Mouse (Mus musculus): ENCODE results near the gene Insig2. TPM values are rescaled to one million over a fixed set of nuclear protein-coding genes. Genes with fewer than 3 reads are reported as not detected.

Gene Insig2
- total RNA-seq, 2 experiments from 2014 or later = 33.9 to 37.3 TPM

- peak; percentile 87 to 92 for DNase-seq (ENCODE audit: low spot score in 2 of 2)
Measured at GRCm38 (mm10) chr1:121327344-121328192, 4.8 kb downstream of the Insig2 start.

DNA sequence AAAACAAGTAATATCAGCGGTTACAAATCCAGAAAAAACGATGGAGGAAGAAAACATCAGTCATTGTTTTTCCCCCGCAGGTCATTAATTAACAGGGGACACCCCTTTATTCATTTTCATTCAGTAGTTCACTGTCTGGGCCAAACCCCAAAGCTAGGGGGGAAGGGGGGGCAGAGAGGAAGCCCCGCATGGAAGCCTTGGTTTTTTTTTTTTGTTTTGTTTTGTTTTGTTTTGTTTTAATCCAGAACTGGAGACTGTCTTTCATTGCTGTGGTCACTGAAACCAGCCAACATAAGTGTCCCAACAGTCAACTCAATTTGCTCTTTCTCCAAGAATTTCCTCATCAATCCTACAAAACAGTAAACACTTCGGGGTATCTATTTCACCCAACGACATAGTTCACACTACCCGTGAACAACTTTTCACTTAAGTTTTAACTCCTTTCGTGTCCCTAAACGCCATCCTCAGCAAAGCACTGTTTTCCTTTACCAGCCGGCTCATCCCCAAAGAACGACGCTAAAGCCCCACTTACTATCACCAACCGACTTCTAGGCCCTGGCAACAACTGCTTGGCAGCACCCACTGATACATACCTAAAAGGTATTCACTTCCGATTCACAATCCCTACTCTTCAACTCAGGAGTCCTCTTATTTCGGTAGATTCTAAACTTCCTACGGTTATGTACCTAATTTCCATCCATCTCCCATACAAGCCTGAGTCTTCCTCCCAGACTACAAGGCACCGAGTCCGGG lies 5.6 kb downstream of the Insig2 start:
- no peak for DNase-seq (ENCODE audit: low spot score in 2 of 2)

DNA sequence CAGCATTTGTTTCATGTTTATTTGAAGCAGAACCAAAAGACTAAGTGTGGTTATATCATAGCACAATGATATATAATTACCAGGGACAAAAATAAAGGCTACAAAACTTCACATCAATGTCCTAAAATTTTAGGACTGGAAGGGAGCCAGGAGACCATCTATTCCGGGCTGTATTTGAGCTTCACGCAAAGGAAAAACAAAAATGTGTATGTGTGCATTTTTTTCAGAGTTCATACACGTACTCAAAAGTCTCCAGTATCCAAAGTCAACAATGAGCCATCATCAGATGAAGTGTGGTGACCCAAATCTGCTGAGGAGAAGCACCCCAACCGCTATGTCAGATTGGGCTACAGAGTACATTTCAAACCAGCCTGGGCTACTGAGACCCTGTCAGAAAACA lies 8.9 kb downstream of the Insig2 start:
- no peak for DNase-seq (ENCODE audit: low spot score in 2 of 2)

- no peak for DNase-seq (ENCODE audit: low spot score in 2 of 2)
Measured at GRCm38 (mm10) chr1:121314766-121315428, 17.5 kb downstream of the Insig2 start.

GRCm38 (mm10) chr1:121313181-121313580 lies 19.2 kb downstream of the Insig2 start:
- DNase-seq (ENCODE audit: low spot score in 2 of 2) = no peak

DNA sequence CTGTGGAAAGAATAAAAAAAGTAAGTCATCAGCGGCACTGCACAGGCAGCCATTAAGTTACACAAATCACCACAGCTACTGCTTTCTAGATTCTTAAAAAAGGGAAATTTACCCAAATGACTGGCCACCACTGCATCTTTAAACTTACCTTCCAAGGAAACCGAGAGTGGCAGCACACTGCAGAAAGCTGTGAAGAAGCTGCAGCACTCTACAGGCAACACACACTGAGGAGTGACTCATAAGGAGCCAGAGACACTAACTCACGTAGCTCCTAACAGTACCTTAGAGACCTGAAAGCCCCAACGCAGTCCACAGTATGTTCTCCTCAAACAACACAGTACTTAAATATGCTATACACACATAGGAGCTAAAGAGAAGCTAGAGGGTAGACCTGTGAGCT lies 20.1 kb downstream of the Insig2 start:
- DNase-seq (ENCODE audit: low spot score in 2 of 2) = no peak

DNA sequence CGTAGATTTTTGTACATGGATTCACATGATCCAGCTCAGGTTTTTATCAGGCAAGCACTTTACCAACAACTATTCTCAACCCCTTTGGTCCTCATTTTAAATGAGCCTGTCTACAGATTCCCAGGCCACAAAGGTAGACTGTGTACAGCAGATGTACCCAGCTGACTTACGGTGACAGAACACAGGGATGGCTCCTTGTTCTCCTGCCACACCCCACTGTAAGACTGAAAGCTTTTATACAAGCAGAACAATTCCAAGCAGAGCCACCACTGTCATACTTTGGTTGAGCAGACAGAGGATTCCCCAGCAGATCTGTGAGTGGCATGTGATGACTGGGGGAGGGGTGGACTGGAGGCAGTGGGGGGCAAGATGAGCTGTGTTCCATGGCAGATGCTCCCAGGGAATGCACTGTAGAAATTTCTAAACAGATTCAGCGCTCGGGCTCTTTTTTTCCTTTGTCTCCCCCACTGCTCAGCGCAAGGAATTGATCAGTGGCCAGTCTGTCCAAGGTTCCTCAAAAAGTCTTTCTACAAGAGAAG lies 35.6 kb downstream of the Insig2 start:
- no peak for DNase-seq (ENCODE audit: low spot score in 2 of 2)

GRCm38 (mm10) chr1:121293571-121293970 lies 38.8 kb downstream of the Insig2 start:
- DNase-seq (ENCODE audit: low spot score in 2 of 2) = no peak

DNA sequence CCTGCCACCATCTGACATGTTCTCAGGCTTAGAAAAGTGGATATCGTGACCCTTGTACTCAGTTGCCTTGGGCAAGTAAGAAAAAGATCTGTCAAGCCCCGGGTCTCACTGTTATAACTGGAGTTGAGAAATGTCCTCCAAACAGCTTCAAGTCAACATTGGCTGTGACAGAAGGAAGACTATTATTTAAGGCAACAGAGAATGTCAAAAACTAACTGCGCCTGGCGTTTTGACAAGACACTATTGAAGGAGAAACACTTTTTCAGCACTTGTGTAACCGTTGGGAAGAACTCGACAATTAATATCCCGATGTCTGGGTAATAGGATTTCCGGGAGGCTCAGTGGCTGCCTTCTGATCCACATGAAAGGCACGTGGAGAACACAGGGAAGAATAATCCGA lies 41.5 kb downstream of the Insig2 start:
- DNase-seq (ENCODE audit: low spot score in 2 of 2) = no peak

- DNase-seq (ENCODE audit: low spot score in 2 of 2) = no peak
Measured at GRCm38 (mm10) chr1:121290340-121290739, 42.0 kb downstream of the Insig2 start.

GRCm38 (mm10) chr1:121284197-121284596 lies 48.2 kb downstream of the Insig2 start:
- DNase-seq (ENCODE audit: low spot score in 2 of 2) = no peak

DNA sequence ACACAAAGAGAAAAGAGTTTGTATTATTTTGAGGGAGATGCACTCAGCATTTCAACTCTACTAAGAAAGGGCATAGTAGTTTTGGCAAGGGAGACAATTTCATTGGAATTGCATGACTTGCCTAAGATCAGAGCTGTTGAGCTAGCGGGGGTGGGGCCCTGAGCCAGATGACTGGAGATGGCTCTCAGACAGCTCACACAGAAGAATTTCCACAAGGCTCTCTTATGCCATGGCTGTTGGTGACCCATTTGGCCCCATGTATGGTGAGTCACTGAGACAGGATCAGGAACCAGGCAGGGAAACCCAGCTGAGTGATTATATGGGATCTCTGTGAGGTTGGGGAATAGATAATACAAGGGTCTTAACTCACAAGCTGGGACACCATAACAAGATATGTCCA lies 51.9 kb downstream of the Insig2 start:
- DNase-seq (ENCODE audit: low spot score in 2 of 2) = no peak

DNA sequence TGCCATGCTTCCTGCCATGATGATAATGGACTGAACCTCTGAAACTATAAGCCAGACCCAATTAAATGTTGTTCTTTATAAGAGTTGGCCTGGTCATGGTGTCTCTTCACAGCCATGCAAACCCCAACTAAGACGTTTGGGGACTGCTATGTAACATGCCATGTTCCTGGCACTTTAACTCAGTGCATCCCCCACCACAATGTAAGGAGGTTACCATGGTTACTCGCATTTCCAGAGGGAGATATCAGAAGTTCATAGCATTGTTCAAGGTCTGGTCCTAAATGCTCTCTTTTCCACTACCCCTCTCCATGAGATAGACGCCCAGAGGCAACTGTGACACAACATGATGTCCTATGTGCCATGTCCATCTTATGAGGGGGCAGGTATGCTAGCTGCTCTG lies 54.0 kb downstream of the Insig2 start:
- DNase-seq (ENCODE audit: low spot score in 2 of 2) = no peak

- no peak for DNase-seq (ENCODE audit: low spot score in 2 of 2)
Measured at GRCm38 (mm10) chr1:121277466-121277865, 54.9 kb downstream of the Insig2 start.

GRCm38 (mm10) chr1:121275961-121276506 lies 56.4 kb downstream of the Insig2 start:
- no peak for DNase-seq (ENCODE audit: low spot score in 2 of 2)

DNA sequence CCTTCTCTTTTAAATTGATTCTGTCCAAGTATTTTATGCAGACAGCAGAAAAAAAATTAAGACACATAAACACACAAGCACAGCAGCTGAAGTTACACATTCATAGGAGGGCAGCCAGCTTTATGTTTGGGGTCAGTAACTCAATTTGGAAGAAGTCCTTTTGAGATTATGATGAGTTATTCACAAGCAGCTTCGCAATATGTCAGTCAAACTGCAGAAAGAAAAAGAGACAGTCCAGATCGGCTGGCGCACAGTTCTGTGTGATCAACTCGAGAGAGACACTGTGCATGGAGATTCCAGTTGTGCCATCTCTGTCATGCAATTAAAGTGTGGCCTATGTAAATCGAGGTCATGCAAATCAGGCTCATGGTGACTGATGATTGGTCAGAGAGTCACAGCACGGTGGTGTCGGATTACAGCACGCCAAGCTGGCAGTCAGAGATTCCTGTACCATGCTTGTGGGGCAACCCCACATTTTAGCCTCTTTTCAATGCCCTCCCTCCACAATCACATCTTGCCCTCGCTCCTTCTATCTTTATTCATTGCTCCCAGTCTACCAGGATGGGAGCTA lies 72.1 kb downstream of the Insig2 start:
- DNase-seq (ENCODE audit: low spot score in 2 of 2) = no peak

Other genes with a start within 250 kb of the Insig2 start
- 10 to 100 TPM; 16.7 to 19.2 TPM for gene Ccdc93, start 98.5 kb upstream of the Insig2 start, total RNA-seq (2021)
- gene Htr5b, start 195.9 kb upstream of the Insig2 start, total RNA-seq (2021) = not detected
- 10 to 100 TPM; 26.6 to 27.2 TPM for gene Ddx18, start 235.4 kb upstream of the Insig2 start, total RNA-seq (2021)